Mouse (Mus musculus) erythroblast, embryonic 14.5 days (primary cell): ENCODE measurements around the gene Slc16a7.

Source experiments
- GATA1 ChIP-seq: IDR thresholded peaks from 2 replicates; pipeline ENCODE4 v1.6.1; 2012; ENCODE audit warnings: low read length, inconsistent platforms, mixed read lengths
- TAL1 ChIP-seq: IDR thresholded peaks from 3 replicates; pipeline ENCODE4 v1.6.1; 2012; ENCODE audit warnings: low read length, inconsistent platforms, mixed read lengths

GRCm38 (mm10) chr10:125265901-125266300, 123.4 kb downstream of the Slc16a7 start:
- no peak for TF ChIP-seq TAL1
- no peak for TF ChIP-seq GATA1
